Mouse (Mus musculus) naive thymus-derived CD4-positive, alpha-beta T cell, adult 2 months (primary cell): Measurements from ENCODE around the gene Aatk.

Source experiments
- DNase-seq: peaks from one replicate; pipeline ENCODE4 v3.0.0-alpha.2; 2011; ENCODE audit warnings: low read depth

Aatk gene

GRCm38 (mm10) chr11:119988391-119988790, 58.6 kb downstream of the Aatk start:
- no peak for DNase-seq

GRCm38 (mm10) chr11:119987876-119988275, 59.1 kb downstream of the Aatk start:
- no peak for DNase-seq

- DNase-seq: no peak
Observed at GRCm38 (mm10) chr11:119986751-119987425, 60.1 kb downstream of the Aatk start.

- no peak for DNase-seq
Observed at GRCm38 (mm10) chr11:119983151-119983550, 63.8 kb downstream of the Aatk start.

- DNase-seq: no peak
Observed at GRCm38 (mm10) chr11:119982236-119982635, 64.7 kb downstream of the Aatk start.

GRCm38 (mm10) chr11:119981769-119982168, 65.2 kb downstream of the Aatk start:
- DNase-seq: no peak

- DNase-seq: no peak
Observed at GRCm38 (mm10) chr11:119979596-119980385, 67.2 kb downstream of the Aatk start.

GRCm38 (mm10) chr11:119978701-119979100, 68.3 kb downstream of the Aatk start:
- DNase-seq: no peak

- DNase-seq: no peak
Observed at GRCm38 (mm10) chr11:119975739-119976501, 71.0 kb downstream of the Aatk start.

- no peak for DNase-seq
Observed at GRCm38 (mm10) chr11:119973789-119974188, 73.2 kb downstream of the Aatk start.

- no peak for DNase-seq
Observed at GRCm38 (mm10) chr11:119970021-119970851, 76.7 kb downstream of the Aatk start.

- no peak for DNase-seq
Observed at GRCm38 (mm10) chr11:119967892-119968291, 79.1 kb downstream of the Aatk start.

- no peak for DNase-seq
Observed at GRCm38 (mm10) chr11:119967401-119967800, 79.6 kb downstream of the Aatk start.

GRCm38 (mm10) chr11:119966294-119966693, 80.7 kb downstream of the Aatk start:
- no peak for DNase-seq

- no peak for DNase-seq
Observed at GRCm38 (mm10) chr11:119965053-119965452, 81.9 kb downstream of the Aatk start.

GRCm38 (mm10) chr11:119961511-119961910, 85.5 kb downstream of the Aatk start:
- no peak for DNase-seq

- no peak for DNase-seq
Observed at GRCm38 (mm10) chr11:119960671-119961070, 86.3 kb downstream of the Aatk start.

GRCm38 (mm10) chr11:119959714-119960113, 87.3 kb downstream of the Aatk start:
- no peak for DNase-seq

- DNase-seq: no peak
Observed at GRCm38 (mm10) chr11:119958856-119959255, 88.1 kb downstream of the Aatk start.
